Mouse (Mus musculus) v-Abl transformed pro-B cells (cell line): ENCODE measurements around the gene Oog3.

Source experiments
- in situ Hi-C, 2 experiments: fragments of 400-800 bp; cut with MboI; formaldehyde crosslinking; loops; one replicate each; pipeline ENCODE4 v1.15.1; 2025; ENCODE audit not compliant: unreplicated experiment in 2 of 2

The Oog3 gene

GRCm38 (mm10) chr4:144162563-144162962, at the start of gene Oog3:
Gene Oog3, minus strand, starts transcription at chr4:144162663.
- in situ Hi-C loops: no loop called here

- in situ Hi-C loops: no loop called here
Observed at GRCm38 (mm10) chr4:144190419-144190818, 28.0 kb upstream of the Oog3 start, which contains the start of gene Oog2. Gene Oog2, plus strand, starts transcription at chr4:144190719.
